In genomic region chr13:53275778-53276177, GRCm38 (mm10) we compare ENCODE assay signal across 14 mouse cellular contexts. TPM values are rescaled to one million over a fixed set of nuclear protein-coding genes. Genes with fewer than 3 reads are reported as not detected.
DNase-seq lines count a peak whose midpoint lies in the region; ATAC-seq lines count a peak whose summit lies in the region.
"Had no signal": no experiment of that assay in that cellular context is flagged by ENCODE, and none has a peak within 500 bp of the region (broad histone marks: within the 10 kb centered on the region; RNA-seq: fewer than 3 reads in every experiment).

No protein-coding gene starts in this region.

- H3K4me1 ChIP-seq in embryonic facial prominence, embryonic 13.5 days, result peaks cover 77% of the 10 kb centered on the region
- peaks cover 45% of the 10 kb centered on the region for H3K4me1 ChIP-seq in embryonic facial prominence, embryonic 10.5 days
- H3K4me1 ChIP-seq in heart, embryonic 13.5 days, result peaks cover 91% of the 10 kb centered on the region
- H3K4me1 ChIP-seq in heart, embryonic 12.5 days (replicated peaks), result peaks cover 83% of the 10 kb centered on the region
- H3K4me1 ChIP-seq in midbrain, embryonic 16.5 days (ENCODE audit: control insufficient read depth, insufficient read depth, low read length), result no peaks in the 10 kb centered on the region

- DNase-seq in embryonic facial prominence, embryonic 10.5 days (ENCODE audit: low spot score), result no peak
- DNase-seq in right cerebral cortex, adult 18-20 months, result peak; percentile 15
- no peak for DNase-seq in right cerebral cortex, postnatal 14 days
- no peak for DNase-seq in urinary bladder, postnatal 4 days (ENCODE audit: low spot score in 2 of 2)
- DNase-seq: cerebellum, adult 8-10 months; kidney, adult 11 months; right cerebral cortex, postnatal 4 days had no signal

- H3K4me3 ChIP-seq in embryonic facial prominence, embryonic 13.5 days, result no peak overlapping the region
- no peak overlapping the region for H3K4me3 ChIP-seq in embryonic facial prominence, embryonic 10.5 days
- H3K4me3 ChIP-seq in heart, embryonic 13.5 days, result no peak overlapping the region
- no peak overlapping the region for H3K4me3 ChIP-seq in heart, embryonic 12.5 days
- no peak overlapping the region for H3K4me3 ChIP-seq in midbrain, embryonic 16.5 days (ENCODE audit: low read depth, low read length)
- H3K4me3 ChIP-seq: hindbrain, embryonic 12.5 days; layer of hippocampus, adult 2 months; stomach, embryonic 15.5 days had no signal

- no peak overlapping the region for H3K9ac ChIP-seq in embryonic facial prominence, embryonic 13.5 days
- H3K9ac ChIP-seq in heart, embryonic 13.5 days, result peak overlapping the region; percentile 61
- H3K9ac ChIP-seq in heart, embryonic 12.5 days, result no peak overlapping the region
- H3K9ac ChIP-seq in midbrain, embryonic 16.5 days (ENCODE audit: low read depth, low read length), result no peak overlapping the region
- H3K9ac ChIP-seq: stomach, embryonic 15.5 days had no signal

- no peak overlapping the region for H3K27ac ChIP-seq in embryonic facial prominence, embryonic 13.5 days
- no peak overlapping the region for H3K27ac ChIP-seq in embryonic facial prominence, embryonic 10.5 days (replicated peaks)
- H3K27ac ChIP-seq in heart, embryonic 13.5 days (replicated peaks), result 0 out of 2 replicates have a peak overlapping the region, but pooled peaks have one; percentile 70
- H3K27ac ChIP-seq in heart, embryonic 12.5 days (ENCODE audit: poor library complexity, severe bottlenecking), result no peak overlapping the region; the same call in 1 of the 2 replicates
- no peak overlapping the region for H3K27ac ChIP-seq in midbrain, embryonic 16.5 days (ENCODE audit: low read length)
- H3K27ac ChIP-seq: hindbrain, embryonic 12.5 days; layer of hippocampus, adult 2 months had no signal

- ATAC-seq in embryonic facial prominence, embryonic 13.5 days (ENCODE audit: insufficient number of reproducible peaks, insufficient read depth, low FRiP score, low TSS enrichment, low read depth), result no peak
- ATAC-seq in heart, embryonic 13.5 days (ENCODE audit: extremely low read depth, insufficient number of reproducible peaks, low FRiP score, low TSS enrichment), result no peak
- no peak for ATAC-seq in heart, embryonic 12.5 days (ENCODE audit: insufficient number of reproducible peaks, low FRiP score)
- no peak for ATAC-seq in midbrain, embryonic 16.5 days

- H3K4me2 ChIP-seq in embryonic facial prominence, embryonic 13.5 days, result peak overlapping the region; percentile 14; the same call in 1 of the 2 replicates
- H3K4me2 ChIP-seq in heart, embryonic 13.5 days, result no peak overlapping the region
- no peak overlapping the region for H3K4me2 ChIP-seq in heart, embryonic 12.5 days
- no peak overlapping the region for H3K4me2 ChIP-seq in midbrain, embryonic 16.5 days (ENCODE audit: low read length)
- H3K4me2 ChIP-seq: hindbrain, embryonic 12.5 days; stomach, embryonic 15.5 days had no signal

- no peaks in the 10 kb centered on the region for H3K27me3 ChIP-seq in embryonic facial prominence, embryonic 13.5 days
- H3K27me3 ChIP-seq in embryonic facial prominence, embryonic 10.5 days (replicated peaks; ENCODE audit: low read depth, poor library complexity, severe bottlenecking), result no peaks in the 10 kb centered on the region
- H3K27me3 ChIP-seq in heart, embryonic 13.5 days (replicated peaks), result no peaks in the 10 kb centered on the region
- H3K27me3 ChIP-seq in heart, embryonic 12.5 days (replicated peaks), result no peaks in the 10 kb centered on the region
- no peaks in the 10 kb centered on the region for H3K27me3 ChIP-seq in midbrain, embryonic 16.5 days (ENCODE audit: control insufficient read depth, insufficient read depth, low read depth, low read length)
- H3K27me3 ChIP-seq: hindbrain, embryonic 12.5 days; stomach, embryonic 15.5 days had no signal

- WGBS in embryonic facial prominence, embryonic 13.5 days, result 63% methylated on average over 8 of the region's 8 CpGs
- WGBS in embryonic facial prominence, embryonic 10.5 days, result 80% methylated on average over 8 of the region's 8 CpGs
- 63% methylated on average over 8 of the region's 8 CpGs for WGBS in heart, embryonic 13.5 days
- 63% methylated on average over 8 of the region's 8 CpGs for WGBS in heart, embryonic 12.5 days
- 75% methylated on average over 8 of the region's 8 CpGs for WGBS in midbrain, embryonic 16.5 days

- no peaks in the 10 kb centered on the region for H3K36me3 ChIP-seq in embryonic facial prominence, embryonic 13.5 days
- no peaks in the 10 kb centered on the region for H3K36me3 ChIP-seq in embryonic facial prominence, embryonic 10.5 days (replicated peaks)
- H3K36me3 ChIP-seq in heart, embryonic 13.5 days, result no peaks in the 10 kb centered on the region
- H3K36me3 ChIP-seq in heart, embryonic 12.5 days, result no peaks in the 10 kb centered on the region
- no peaks in the 10 kb centered on the region for H3K36me3 ChIP-seq in midbrain, embryonic 16.5 days (ENCODE audit: control insufficient read depth, insufficient read depth, low read length)
- H3K36me3 ChIP-seq: hindbrain, embryonic 12.5 days; stomach, embryonic 15.5 days had no signal

- H3K9me3 ChIP-seq in embryonic facial prominence, embryonic 13.5 days, result no peaks in the 10 kb centered on the region
- H3K9me3 ChIP-seq in embryonic facial prominence, embryonic 10.5 days, result 0 out of 2 replicates have a peak, but pooled peaks cover 2% of the 10 kb centered on the region
- H3K9me3 ChIP-seq in heart, embryonic 13.5 days, result no peaks in the 10 kb centered on the region
- H3K9me3 ChIP-seq in heart, embryonic 12.5 days (replicated peaks), result no peaks in the 10 kb centered on the region
- no peaks in the 10 kb centered on the region for H3K9me3 ChIP-seq in midbrain, embryonic 16.5 days (replicated peaks; ENCODE audit: control insufficient read depth, low read length, poor library complexity, severe bottlenecking)
- H3K9me3 ChIP-seq: hindbrain, embryonic 12.5 days had no signal

RNA-seq across cellular contexts. Expression of gene Ror2, which starts 10.1 kb away (rescaled TPM):
- polyA plus RNA-seq in embryonic facial prominence, embryonic 13.5 days (2015; fragmentation: Nextera tagmentation; extraction: Ambion mirVana), result 25.8 and 27.4 TPM in 2 replicates
- 20.7 and 23.6 TPM in 2 replicates for polyA plus RNA-seq in embryonic facial prominence, embryonic 10.5 days (2016; fragmentation: Nextera tagmentation; extraction: Ambion mirVana)
- 16.4 and 16.5 TPM in 2 replicates for polyA plus RNA-seq in heart, embryonic 13.5 days (2015; fragmentation: Nextera tagmentation; extraction: Ambion mirVana)
- 28.3 and 30.7 TPM in 2 replicates for polyA plus RNA-seq in heart, embryonic 12.5 days (2016; fragmentation: Nextera tagmentation; extraction: Ambion mirVana)
- 2.0 and 2.4 TPM in 2 replicates for polyA plus RNA-seq in midbrain, embryonic 16.5 days (2015; fragmentation: Nextera tagmentation; extraction: Ambion mirVana)
